Mouse (Mus musculus) gastrocnemius, adult 18-20 months (tissue): ENCODE data around the gene Ipmk. TPM values are rescaled to one million over a fixed set of nuclear protein-coding genes. Genes with fewer than 3 reads are reported as not detected.

Experiments used
- DNase-seq: peaks from one replicate; pipeline ENCODE4 v3.0.0; 2021; ENCODE audit warnings: low spot score
- long read RNA-seq, 2 experiments: library from polyadenylated mRNA; stranded (forward); transcript quantifications; one replicate each; pipeline ENCODE4 v2.0.0; 2021
- total RNA-seq, 2 experiments: library from RNA; stranded (reverse); gene quantifications; 2 replicates each; pipeline ENCODE4 v1.2.3; 2021

Ipmk gene
- 10 to 100 TPM; 18.0 to 19.4 TPM for total RNA-seq
- long read RNA-seq, experiment 1, full-length matches to known transcripts = 15 of 23 reads
- long read RNA-seq, experiment 1, partial matches to known transcripts = 0 of 23 reads
- long read RNA-seq, experiment 1, other reads (novel, unspliced or antisense) = 8 of 23 reads
- long read RNA-seq, experiment 2, full-length matches to known transcripts = 18 of 22 reads
- long read RNA-seq, experiment 2, partial matches to known transcripts = 1 of 22 reads
- long read RNA-seq, experiment 2, other reads (novel, unspliced or antisense) = 3 of 22 reads

DNA sequence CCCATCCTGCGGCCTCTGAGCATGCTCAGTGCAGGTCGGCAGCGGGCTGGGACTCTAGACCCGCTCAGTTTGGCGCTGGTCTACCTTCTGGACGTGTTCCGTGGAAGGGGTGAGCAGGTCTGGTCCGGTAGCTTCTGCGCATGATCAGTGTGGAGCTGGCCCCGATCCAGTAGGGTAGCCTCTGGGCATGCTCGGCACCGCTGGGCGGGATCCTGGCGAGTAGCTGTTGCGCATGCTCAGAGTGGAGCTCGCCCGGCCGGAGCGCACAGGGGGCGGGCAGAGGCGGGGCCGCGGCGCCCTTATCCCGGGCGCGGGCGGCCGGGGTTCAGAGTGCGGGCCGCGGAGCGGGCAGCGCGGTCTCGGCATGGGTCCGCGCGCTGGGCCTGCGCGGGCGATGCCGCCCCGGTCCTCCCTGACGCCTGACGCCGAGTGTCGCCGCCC, at the start of gene Ipmk:
Ipmk (plus strand) TSS at position 255 of the 441 bp plus-strand sequence.
- DNase-seq = peak; percentile 100

DNA sequence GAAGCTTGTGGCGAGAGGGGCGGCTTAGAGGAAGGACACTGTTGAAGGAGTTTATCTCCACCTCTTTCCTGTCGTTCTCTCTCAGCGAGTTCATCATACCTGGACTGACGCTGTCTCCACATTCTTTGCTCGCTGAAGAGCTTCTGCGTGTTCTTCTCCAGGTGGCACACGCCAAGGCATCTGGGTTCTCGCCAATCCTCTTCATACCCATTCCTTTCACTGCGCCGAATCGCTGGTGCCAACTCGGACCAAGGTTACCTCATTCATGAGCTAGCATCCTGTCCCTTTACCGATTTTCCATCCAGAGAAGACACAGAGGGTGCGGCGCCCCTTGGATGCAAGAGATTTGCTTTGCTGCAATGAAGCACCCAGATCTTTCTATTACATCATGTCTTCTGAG, 47.4 kb upstream of the Ipmk start:
- DNase-seq = no peak

DNA sequence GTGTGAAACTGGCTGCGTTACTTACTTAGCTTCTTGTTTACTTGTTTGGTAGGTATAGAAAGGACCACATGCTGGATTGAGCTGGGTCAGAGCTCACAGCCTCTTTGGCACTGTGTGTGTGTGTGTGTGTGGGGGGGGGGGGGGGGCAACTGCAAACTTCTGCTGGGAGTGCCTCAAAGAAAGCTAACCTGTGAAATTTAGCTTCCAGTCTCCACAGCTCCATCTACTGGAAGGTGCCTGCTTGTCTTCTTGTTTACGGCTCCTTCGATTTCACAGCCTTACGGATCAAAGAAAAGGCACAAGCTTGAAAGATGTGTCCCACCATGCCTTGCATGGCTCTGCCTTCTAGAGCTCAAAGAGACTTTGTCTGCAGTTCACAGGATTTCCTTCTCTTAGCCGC, 45.1 kb upstream of the Ipmk start:
- DNase-seq = peak; percentile 48

DNA sequence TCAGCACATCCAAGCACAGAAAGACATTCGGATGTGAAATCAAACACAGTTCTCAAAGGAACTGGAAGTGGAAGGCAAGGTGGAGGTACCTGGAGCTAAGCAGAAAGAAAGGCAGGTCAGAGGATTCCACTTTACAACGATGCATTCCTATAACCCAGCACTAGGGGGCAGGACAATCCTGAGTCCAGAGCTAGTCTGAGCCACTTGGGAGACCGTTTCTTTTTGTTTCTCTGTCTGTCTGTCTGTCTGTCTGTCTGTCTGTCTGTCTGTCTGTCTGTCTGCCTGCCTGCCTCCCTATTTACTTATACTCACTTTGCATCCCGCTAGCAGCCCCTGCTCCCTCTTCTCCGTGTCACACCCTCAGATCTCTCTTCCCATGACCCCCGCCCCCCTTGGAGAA, 41.4 kb upstream of the Ipmk start:
- peak; percentile 32 for DNase-seq

DNA sequence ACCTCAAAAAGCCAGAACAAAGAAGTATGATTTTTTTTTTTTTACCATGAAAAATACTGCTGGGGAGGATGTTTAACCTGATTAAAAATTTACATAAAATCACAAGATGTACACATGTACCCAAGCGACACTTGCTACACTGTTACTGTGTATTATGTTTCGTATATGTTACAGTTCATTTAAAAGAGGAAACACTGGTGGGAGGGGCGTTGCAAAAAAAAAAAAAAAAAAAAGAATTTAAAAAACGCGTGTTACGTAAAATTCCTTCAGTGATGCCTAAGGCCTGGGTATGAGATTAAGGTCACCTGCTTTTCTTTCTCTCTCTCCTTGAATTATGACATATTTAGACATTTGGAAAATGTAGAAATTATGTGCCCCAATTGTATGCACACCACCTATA, 40.8 kb upstream of the Ipmk start:
- DNase-seq = no peak

DNA sequence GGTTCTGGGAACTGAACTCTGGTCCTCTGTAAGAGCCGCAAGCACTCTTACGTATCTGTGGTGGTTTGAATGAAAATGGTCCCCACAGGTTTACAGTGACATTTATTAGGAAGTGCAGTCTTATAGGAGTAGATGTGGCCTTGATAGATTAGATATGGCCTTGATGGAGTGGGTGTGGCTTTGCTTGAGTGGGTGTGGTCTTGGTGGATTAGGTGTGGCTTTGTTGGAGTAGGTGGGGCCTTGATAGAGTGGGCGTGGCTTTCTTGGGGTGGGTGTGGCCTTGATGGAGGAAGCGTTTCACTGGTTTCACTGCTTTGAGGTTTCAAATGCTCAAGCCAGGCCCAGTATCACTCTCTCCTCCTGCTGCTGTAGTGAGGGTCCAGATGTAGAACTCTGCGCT, 39.4 kb upstream of the Ipmk start:
- no peak for DNase-seq

DNA sequence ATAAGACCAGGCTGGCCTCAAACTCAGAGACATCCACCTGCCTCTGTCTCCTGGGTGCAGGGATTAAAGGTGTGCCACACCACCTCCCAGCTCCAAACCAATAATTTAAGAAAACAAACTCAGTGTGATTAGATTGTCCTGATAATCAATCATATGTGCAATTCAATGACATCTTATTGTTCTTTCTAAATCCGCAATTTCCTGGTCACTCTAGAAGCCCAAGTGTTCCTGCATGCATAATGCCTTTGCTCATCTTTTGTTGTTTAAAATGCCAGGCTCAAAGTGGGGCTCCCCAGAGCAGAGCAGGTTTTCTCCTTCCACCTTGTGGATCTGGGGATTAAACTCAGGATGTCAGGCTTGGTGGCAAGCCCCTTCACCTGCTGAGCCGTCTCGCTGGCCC, 37.3 kb upstream of the Ipmk start:
- no peak for DNase-seq

DNA sequence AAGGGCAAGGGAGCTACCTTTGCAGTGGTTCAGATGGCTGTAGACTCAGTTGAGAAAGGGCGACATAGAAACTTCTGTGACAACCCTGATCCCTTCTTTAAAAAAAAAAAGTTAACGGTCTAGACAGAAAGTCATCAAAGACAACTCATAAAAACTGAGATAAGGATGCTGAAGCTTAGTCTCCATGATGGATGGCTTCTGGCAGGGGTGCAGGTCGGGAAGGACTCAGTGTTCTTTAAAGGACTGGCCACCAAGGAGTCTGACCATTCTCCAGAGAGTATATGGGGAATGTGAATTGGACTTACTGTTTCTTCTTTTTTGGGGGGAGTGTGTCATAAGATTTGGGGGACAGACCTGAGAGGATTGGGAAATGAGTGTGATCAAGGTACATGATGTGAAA, 33.0 kb upstream of the Ipmk start:
- no peak for DNase-seq

DNA sequence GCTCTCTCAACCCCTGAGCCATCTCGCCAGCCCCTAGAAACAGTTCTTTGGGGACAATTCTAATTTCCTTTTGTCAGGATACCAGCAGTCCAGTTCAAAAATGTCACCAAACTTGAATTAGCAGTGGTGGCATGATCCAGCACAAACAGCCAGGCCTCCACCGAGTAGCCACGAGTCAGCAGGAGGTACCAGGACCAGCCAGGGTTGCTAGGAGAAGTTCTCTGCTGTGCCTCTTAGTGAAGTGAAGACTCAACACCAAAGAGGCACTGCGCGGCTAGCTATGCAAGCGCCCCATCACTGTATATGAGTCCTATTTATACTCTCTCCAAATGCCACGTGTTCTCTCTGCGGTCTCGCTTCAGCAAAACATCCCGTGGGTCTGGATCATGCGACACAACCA, 31.5 kb upstream of the Ipmk start:
- no peak for DNase-seq

DNA sequence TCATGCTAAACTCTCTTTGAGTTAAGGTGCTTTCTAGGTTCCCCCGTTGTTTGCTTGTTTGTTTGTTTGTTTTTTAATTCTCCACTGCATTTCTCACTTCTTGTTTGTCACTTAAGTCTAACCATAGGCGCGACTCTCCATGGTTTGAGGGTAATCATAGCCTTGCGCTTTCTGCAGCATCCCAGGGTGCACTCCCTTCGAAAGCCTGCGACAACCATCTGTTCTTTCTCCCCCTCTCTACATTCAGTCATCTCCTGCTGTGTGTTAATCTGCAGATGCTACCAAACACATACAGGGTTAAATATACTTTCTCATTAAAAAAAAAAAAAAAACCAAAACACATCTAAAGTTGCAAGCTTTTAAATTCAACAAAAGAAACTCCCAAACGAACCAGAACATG, 31.1 kb upstream of the Ipmk start:
- DNase-seq = no peak

DNA sequence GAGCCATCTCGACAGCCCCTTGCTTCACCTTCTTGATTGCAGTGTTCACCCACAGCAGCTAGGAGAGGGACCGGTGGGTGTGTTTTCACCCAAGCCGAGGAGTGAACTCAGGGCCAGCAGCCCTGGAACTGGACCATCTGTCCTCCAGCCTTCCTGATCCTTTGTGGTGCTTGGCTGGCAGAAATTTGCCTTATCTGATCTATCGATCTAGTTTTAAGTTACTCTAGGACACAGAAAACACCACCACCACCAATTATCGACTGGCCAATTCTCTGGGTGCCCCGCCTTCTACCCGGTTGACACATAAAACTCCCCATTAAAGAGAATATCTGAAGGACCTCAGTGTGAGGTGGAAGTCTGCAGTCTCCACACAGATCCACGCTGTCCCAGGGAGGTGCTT, 23.9 kb upstream of the Ipmk start:
- DNase-seq = no peak

DNA sequence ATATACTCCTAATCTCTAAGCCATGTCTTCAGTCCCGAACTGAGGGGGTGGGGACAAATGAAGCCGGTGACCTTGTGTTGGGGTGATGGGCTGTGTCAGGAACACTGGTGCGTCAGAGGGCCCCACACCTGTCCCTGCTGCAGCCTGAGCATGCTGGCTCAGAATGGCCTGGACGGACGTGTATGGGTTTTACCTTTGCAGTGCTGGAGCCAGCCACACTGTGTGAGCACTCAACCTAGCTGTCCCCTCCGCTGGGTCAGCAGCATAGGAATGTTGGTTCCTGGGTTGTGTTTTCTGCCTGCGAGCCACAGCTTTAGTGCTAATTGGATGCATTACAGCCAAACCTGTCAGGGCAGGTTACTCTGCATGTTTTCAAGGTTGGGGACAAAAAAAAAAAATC, 21.4 kb upstream of the Ipmk start:
- DNase-seq = no peak

DNA sequence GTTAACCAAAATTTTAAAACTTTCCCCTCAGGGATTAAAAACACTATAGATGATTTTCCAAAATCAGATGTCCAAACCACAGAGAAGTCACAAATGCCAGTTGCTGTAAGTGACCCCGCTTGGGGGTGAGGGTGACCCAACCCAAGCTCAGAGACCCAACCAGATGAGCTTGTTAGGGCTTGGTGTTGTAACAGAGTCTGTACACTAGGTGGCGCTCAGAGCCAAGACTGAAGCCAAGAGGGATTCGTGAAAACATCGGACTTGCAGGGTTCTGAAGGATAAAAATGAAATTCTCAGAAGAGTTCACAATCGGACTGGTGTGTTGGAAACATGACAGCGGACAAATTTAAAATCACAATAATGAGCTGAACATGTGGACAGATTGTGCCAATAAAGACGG, 20.8 kb upstream of the Ipmk start:
- DNase-seq = peak; percentile 72

DNA sequence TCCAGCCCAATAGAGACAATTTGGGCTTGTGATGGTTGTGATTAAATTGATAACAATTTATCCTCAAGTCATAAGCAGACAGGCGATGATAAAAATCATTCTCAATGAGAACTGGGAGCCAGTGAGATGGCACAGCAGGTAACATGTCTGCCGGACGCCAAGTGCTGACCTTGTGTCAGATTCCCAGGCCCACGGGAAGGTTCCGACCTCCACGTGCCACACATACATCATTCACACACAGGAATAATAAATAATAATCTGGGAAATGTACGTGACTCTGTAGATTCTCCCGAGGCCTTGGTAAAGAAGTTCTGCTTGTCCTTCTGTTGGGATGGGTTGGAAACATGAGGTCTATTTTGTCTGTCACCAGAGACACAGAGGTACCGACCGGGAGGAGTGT, 20.2 kb upstream of the Ipmk start:
- no peak for DNase-seq

DNA sequence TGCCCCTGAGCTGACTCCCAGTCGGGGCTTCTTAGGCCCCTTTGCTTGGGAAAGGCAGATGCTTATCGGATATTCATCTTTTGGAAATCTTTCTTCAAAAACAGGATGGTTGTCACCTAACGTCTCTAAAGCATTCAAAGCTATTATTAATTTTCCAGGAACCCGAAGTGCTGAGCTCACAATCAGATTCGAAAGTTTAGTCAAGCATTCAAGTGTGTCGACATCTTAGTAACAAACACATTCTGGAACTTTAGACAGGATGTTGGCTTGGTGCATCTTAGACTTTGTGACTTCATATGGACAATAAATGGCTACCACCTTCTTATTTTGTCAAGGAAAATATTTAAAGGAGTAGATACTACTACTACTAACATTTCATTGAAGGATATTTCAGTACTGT, 19.2 kb upstream of the Ipmk start:
- DNase-seq = no peak

DNA sequence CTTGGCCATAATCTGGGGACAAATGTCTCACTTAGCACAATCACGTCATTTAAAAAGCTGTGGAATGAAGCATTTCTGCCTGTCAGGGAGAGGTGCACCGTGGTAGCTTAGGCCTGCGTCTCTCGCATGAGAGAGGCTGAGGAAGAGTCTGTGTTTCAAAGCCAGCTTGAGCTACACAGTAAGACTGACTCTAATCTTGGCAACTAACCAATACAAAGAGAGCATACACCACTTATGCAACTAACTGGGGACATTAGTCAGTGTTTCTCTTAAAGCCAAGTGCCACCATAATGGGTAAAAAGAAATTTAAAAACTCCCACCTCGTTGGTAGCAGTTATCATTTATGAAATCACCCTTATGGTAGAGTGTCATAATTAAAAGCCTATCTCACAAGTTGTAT, 18.7 kb upstream of the Ipmk start:
- DNase-seq = no peak

DNA sequence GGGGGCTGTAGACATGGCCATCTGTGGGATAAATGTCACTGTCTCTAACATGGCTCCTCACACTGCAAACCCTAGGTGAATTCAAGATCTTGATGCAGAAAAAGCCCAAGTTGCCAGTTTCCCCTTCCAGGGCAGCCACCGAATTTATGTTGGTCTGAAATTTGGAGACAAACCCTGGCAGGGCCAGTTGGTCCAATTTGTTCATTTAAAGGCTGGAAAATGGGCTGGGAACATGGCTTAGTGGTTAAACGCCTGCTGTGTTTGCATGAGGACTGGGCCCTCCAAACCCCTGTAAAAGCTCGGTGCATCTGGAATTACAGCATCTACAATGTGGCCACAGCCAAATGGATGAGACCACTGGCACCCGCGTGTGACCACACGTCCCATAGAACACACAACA, 18.3 kb upstream of the Ipmk start:
- DNase-seq = no peak

DNA sequence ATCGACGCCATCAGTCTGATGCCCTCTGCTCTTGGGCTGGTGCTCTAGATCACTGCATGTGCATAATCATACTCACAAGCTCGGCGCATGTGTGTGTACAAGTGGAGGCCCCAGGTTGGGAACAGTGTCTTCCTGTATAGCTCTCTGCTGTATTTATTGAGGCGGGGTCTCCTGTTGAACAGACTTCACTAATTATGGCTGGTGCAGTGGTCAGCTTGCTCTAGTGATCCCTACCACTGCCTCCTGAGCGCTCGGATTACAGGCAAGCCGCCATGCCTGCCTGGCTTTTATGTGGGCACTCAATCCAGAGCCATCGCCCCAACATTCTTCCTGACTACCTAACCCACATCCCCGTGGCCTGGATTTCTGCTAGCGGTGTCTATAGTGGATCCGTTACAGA, 17.5 kb upstream of the Ipmk start:
- no peak for DNase-seq

DNA sequence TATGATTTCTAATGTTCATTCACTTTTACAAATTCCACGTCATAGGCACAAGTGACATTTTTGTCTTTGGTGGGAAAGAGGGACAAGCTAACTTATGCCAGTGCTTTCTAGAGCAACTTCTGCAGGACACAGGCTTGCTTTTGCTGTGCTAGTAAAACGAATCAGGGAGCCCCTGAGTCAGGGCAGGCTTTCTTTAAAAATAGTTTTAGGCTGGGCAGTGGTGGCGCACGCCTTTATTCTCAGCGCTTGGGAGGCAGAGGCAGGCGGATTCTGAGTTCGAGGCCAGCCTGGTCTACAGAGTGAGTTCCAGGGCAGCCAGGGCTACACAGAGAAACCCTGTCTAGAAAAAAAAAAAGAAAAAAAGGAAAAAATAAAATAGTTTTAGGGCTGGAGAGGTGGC, 15.7 kb upstream of the Ipmk start:
- no peak for DNase-seq

DNA sequence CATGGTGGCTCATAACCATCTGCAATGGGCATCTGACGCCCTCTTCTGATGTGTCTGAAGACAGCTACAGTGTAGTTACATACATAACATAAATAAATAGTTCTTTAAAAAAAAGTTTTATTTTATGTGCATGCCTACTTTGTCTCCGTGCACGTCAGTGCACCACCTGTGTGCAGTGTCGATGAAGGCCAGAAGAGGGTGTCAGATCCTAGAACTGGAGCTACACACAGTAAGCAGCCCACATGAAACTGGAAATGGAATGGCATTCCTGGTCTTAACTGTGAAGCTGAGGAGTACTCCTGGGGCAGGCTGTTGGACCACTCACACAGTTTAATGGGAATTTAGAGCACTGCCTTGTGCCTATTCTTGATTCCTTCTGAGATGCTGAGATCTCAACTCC, 15.2 kb upstream of the Ipmk start:
- no peak for DNase-seq

DNA sequence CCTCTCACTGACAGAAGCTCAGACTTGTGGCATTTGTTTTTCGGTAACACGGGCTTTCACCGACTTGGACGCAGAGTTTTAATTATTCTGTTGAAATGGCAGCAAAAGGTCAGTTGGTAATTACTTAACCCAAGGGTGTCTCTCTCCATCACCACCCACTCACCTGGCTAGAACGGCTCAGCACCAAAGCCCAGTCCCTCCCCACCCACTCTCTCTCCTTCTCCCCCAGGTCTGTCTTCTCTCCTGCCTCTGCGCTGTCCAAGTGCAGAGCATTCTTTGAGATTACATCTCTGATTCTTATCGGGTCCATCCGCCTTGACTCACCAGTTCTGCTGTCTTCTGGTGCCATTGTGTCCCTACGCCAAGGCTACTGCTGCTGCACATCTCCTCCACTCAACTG, 14.7 kb upstream of the Ipmk start:
- DNase-seq = no peak

DNA sequence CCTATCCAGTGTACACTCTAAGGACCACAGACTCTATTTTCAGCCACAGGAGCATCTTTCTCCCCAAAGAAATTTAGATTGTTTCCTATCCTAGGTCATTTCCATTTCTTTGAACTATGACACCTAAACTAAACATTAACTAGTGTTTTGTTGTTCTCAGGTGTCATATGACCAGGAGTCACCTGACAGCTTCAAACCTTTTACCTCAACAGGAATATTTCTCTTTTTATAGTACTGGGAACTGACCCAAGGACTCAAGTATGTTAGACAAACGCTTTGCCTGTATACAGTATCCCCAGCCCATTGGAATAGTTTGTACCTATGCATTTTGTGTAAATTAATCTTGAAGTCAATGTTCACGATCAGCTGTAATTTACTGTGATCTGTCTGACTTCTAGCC, 9.8 kb upstream of the Ipmk start:
- no peak for DNase-seq

DNA sequence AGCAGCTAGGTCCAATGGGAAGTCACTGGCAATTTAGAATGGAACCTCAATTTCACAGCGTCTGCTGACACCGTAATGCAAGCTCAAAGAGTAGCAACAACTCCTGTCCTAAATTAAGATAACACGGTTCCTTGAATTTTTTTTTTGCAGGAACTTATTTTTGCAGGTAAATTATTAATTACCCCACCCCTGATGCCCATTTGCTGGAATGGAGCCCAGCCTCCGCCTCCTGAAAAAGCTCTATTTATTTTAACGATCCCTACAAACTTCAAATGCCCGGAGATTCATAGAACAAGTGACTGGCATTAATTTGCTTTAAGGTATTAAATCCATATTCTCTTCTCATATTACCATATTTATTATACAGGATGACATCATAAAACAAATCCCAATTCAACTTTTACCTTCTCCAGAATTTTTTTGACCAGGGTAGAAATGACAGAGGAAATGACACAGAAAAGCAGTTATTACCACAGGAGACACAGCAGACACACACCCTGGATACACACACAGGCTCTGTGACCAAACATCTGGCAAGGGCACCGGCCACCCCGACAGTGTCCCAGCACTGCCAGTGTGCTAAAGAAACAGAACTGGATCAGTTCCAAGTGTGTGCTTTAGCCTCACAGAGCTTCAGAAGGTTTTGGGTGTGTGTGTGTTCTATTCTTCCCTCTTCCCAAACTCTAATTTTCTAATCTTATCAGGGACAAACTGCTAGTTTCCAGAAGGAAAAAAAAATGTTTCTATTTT, 9.2 kb upstream of the Ipmk start:
- no peak for DNase-seq
